Mouse (Mus musculus): ENCODE measurements around the gene Ldhal6b. TPM values are rescaled to one million over a fixed set of nuclear protein-coding genes. Genes with fewer than 3 reads are reported as not detected.
A peak's percentile ranks its signal among the peaks of the same experiment; 100 is the strongest.
"Not testable (repeated sequence)": the region's sequence is repeated elsewhere in the genome, so short reads cannot be mapped to it uniquely, and the experiment has no call there.

Gene Ldhal6b
- total RNA-seq (2015; ENCODE audit: low replicate concordance) (not detected in 2 replicates), total RNA-seq (2017; ENCODE audit: low replicate concordance) (not detected in 2 replicates)

- ATAC-seq (replicated peaks; ENCODE audit: low FRiP score, poor library complexity, severe bottlenecking), result no peak
Measured at GRCm38 (mm10) chr17:5418545-5418944, at the start of gene Ldhal6b. TSS of gene Ldhal6b (minus strand) at chr17:5418767.

GRCm38 (mm10) chr17:5467177-5467576 is 48.6 kb upstream of the Ldhal6b start:
- no peak for ATAC-seq (replicated peaks; ENCODE audit: low FRiP score, poor library complexity, severe bottlenecking)

GRCm38 (mm10) chr17:5466736-5467135 is 48.2 kb upstream of the Ldhal6b start:
- ATAC-seq (replicated peaks; ENCODE audit: low FRiP score, poor library complexity, severe bottlenecking), result no peak

GRCm38 (mm10) chr17:5463912-5464311 is 45.3 kb upstream of the Ldhal6b start:
- no peak for ATAC-seq (replicated peaks; ENCODE audit: low FRiP score, poor library complexity, severe bottlenecking)

DNA sequence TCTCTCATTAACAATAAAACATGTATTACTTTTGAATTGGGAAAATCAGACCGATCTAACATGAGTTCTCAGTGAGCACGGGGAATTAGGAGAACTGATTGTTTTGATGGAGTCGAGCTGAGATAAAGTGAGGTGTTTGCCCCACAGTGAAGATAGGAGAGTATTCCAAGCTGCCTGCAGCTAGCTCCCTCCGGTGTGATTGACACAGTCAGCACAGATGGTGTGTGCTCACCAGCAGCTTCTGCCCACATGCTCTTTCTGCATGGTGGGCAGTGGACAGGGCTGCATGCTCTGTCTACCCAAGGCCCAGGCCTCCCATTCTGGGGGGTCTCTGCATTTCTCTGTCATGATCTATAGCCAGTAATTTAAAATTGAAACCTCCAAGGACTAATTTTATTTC is 35.1 kb upstream of the Ldhal6b start:
- no peak for ATAC-seq (replicated peaks; ENCODE audit: low FRiP score, poor library complexity, severe bottlenecking)

- ATAC-seq (replicated peaks; ENCODE audit: low FRiP score, poor library complexity, severe bottlenecking), result no peak
Measured at GRCm38 (mm10) chr17:5443751-5444150, 25.2 kb upstream of the Ldhal6b start.

DNA sequence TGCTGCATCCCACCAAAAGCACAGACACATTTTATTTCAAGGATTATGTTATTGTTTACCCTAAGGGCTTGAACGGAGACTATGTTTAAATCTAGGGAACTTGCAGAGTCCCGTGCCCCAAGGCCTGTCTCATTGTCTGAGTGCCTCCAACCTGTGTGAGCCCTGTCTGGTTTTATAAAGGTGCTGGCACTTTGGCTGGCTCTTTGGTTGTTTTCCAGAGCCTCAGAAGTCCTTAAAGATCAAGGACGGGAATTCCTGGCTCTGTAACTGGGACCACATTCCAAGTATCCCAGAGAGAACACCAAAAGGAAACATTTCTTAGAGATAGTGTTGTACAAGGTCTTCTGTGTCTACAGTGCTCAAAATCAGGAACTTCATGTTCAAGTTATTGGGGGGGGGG is 24.7 kb upstream of the Ldhal6b start:
- no peak for ATAC-seq (replicated peaks; ENCODE audit: low FRiP score, poor library complexity, severe bottlenecking)

- ATAC-seq (replicated peaks; ENCODE audit: low FRiP score, poor library complexity, severe bottlenecking), result not testable (repeated sequence)
Measured at GRCm38 (mm10) chr17:5442403-5442802, 23.8 kb upstream of the Ldhal6b start.

GRCm38 (mm10) chr17:5440159-5440971 is 21.8 kb upstream of the Ldhal6b start, which contains the start of gene Tmem242:
TSS of gene Tmem242 (minus strand) at chr17:5440259.
- ATAC-seq (replicated peaks; ENCODE audit: low FRiP score, poor library complexity, severe bottlenecking), result peak; percentile 89

DNA sequence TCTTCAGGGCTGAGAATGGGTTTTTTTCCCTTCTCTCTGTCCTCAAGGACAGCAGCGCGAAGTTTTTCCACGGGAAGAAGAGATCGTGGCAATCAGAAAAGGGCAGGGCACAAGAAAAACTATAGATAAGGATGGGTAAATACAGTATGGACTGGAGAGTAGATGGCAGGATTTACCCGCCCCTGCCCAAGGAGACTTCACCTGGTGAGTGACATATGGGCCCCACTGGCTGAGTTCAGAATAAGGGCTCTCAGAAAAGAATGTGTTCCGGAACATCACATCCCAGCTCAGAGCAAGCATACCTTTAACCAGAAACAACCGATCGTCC is 21.2 kb upstream of the Ldhal6b start:
- ATAC-seq (replicated peaks; ENCODE audit: low FRiP score, poor library complexity, severe bottlenecking), result peak; percentile 51

DNA sequence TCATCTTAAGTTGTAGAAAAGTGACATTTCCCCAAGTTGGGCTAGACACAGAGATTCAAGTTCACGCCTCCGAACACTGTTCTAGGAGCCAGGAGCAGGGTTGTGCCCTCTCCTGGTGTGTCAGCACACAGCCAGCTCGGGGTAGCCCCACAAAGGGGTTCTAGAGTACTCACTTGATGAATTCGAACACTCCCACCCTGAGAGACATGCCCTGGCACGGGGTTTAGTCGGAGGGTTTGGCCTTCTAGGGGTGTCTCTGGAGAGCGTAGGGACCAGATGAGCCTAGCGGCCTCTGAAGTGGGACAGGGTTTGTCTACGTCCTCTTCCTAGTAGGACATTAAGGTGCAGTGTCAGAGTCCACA is 11.2 kb upstream of the Ldhal6b start:
- ATAC-seq (replicated peaks; ENCODE audit: low FRiP score, poor library complexity, severe bottlenecking), result peak; percentile 21

DNA sequence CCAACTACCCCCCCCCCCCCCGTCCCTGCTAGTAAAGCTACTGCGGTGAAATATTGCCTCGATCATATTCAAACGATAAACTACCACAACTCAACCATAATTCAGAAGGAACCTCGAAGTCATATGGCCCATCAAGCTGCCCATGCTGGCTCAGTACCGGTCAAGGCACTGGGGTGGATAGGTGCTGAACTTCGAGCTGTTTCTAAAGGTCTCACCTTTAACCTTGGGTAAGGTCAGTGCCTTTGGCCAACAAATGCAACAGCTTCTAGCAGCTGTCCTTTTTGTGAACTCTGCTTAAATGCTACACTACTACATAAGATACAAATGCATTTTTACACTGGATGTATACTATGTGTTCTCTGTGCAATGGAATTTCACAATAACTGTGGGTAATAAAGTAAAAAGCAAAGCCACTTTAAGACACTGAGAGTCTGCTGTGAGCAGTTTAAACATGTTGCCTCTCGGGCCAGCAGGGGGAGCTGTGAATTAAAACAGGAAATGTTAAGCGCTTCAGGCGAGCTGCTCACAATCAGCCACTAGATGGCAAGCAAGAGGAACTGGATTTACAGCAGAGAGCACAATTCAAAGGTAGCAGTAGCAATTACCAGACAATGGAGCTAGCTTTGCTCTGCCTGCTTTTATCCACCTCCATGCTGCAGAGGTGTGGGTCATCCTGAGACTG is 10.7 kb upstream of the Ldhal6b start:
- peak; percentile 94 for ATAC-seq (replicated peaks; ENCODE audit: low FRiP score, poor library complexity, severe bottlenecking)

- ATAC-seq (replicated peaks; ENCODE audit: low FRiP score, poor library complexity, severe bottlenecking), result no peak
Measured at GRCm38 (mm10) chr17:5425204-5425603, 6.6 kb upstream of the Ldhal6b start.

DNA sequence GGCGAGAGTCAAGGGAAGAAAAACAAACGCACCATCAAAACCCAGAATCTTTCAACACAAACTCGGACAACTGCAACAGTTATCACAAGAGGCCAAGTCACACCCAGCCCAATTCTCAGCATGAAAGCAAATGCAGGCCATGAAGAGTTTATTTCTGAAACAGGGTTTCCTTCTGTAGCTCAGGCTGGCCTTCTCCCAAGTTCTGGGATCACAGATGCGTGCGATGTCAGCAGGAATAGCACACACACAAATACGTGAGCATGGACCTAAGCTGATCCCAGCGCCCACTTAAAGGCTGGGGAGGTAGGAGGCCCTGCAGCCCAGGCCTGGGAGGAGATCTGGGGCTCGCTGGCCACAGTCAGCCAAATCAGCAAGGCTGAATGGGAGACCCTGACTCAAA is 5.6 kb upstream of the Ldhal6b start:
- ATAC-seq (replicated peaks; ENCODE audit: low FRiP score, poor library complexity, severe bottlenecking), result no peak

- ATAC-seq (replicated peaks; ENCODE audit: low FRiP score, poor library complexity, severe bottlenecking), result no peak
Measured at GRCm38 (mm10) chr17:5421835-5422234, 3.3 kb upstream of the Ldhal6b start.

DNA sequence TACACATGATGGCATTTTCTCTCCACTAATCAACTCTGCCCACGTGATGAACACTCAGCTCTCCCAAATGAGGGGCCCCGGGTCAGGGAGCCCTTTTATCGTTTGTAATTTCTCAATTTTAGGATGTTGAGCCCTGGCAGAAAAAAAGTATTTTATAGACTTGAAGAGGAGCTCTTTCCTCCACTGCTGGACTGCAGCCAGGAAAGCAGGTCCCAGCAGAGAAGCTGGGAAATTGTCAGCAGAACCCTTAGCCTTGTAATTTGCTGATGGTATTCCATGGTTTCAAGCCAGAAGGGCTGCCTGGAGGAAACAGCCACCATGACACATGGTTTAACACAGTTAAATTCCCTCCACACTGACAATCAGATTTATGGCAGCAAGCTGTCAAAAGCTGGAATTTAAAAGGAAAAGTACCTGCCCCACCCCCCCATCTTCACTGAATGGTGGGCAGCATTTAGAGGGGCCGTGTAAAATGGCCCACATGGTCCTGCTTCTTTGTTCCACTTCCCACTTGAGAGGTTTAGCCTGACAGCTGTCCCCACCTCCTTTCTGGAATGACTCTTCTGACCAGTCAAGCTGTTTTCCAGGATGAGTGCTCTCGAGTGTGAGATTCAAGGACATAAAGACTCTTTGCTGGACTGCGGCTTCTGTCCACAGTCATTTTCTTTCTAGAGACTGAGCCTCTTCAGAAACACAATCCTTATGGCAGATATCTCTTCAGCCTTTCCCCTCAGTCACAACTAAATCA is 1.4 kb upstream of the Ldhal6b start:
- ATAC-seq (replicated peaks; ENCODE audit: low FRiP score, poor library complexity, severe bottlenecking), result no peak

GRCm38 (mm10) chr17:5419056-5419455 is 489 bp upstream of the Ldhal6b start:
- ATAC-seq (replicated peaks; ENCODE audit: low FRiP score, poor library complexity, severe bottlenecking), result no peak

DNA sequence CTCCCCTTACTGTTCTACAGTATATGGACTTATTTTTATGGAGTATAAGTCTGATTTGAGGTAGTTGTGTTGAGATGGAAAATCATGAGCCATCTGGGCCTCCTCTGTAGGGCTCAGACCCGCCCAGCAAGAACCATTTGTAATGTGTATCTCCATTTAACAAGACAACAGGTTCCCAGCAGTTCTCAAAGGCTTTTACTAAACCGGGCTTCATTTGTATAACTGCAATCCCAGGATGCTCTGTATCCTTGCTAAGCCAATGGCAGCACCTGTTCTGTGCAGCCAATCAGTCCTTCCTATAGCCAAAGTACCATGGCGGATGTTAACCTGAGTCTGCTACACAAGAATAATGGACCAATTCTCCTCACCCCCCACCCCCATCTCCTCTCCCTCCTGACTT is 2.0 kb downstream of the Ldhal6b start:
- ATAC-seq (replicated peaks; ENCODE audit: low FRiP score, poor library complexity, severe bottlenecking), result no peak

DNA sequence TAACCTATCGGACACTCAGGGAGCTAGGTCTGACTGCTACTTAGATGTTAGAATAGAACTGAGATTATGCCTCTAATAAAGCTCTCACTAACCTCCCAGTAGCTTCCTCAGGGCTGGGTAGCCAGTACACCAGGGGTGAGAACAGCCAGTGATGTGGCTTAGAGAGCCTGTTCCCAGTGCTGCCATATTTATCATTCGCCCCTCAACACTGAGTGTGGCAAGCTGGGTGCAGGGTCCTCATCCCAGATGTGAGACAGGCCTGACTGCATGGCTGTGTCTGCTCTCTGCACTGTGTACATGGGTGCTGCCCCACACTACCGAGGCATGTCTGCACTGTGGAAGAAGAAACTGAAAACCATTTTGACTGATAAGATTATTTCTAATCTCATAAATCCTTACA is 4.5 kb downstream of the Ldhal6b start:
- no peak for ATAC-seq (replicated peaks; ENCODE audit: low FRiP score, poor library complexity, severe bottlenecking)

GRCm38 (mm10) chr17:5413350-5413749 is 5.2 kb downstream of the Ldhal6b start:
- ATAC-seq (replicated peaks; ENCODE audit: low FRiP score, poor library complexity, severe bottlenecking), result no peak

GRCm38 (mm10) chr17:5412740-5413139 is 5.8 kb downstream of the Ldhal6b start:
- no peak for ATAC-seq (replicated peaks; ENCODE audit: low FRiP score, poor library complexity, severe bottlenecking)
